Mouse (Mus musculus): ENCODE measurements around the gene Slc7a4. TPM values are rescaled to one million over a fixed set of nuclear protein-coding genes. Genes with fewer than 3 reads are reported as not detected.

Slc7a4 gene
- not detected in 4 replicates for total RNA-seq (2023; ENCODE audit: inconsistent age)

GRCm38 (mm10) chr16:17583064-17583463 is at the start of gene Slc7a4:
Gene Slc7a4 (minus strand): TSS chr16:17583214.

GRCm38 (mm10) chr16:17619198-17620105 is 36.4 kb upstream of the Slc7a4 start, which contains the start of gene Smpd4:
Gene Smpd4 (plus strand): TSS chr16:17619354.

GRCm38 (mm10) chr16:17561751-17562208 is 21.2 kb downstream of the Slc7a4 start, which contains the start of gene P2rx6:
Gene P2rx6 (plus strand): TSS chr16:17561885.

GRCm38 (mm10) chr16:17561128-17561750 is 21.8 kb downstream of the Slc7a4 start, which contains the start of gene Lrrc74b:
Gene Lrrc74b (minus strand): TSS chr16:17561247.

GRCm38 (mm10) chr16:17530640-17531288 is 52.2 kb downstream of the Slc7a4 start, which contains the start of gene Thap7:
Gene Thap7 (minus strand): TSS chr16:17531136.

Other genes starting within 250 kb of the Slc7a4 start
- 64.1 to 68.6 TPM (median 65.6 TPM) in 4 replicates for gene Snap29, start 177.2 kb downstream of the Slc7a4 start, total RNA-seq (2023; ENCODE audit: inconsistent age)
- gene Pi4ka, start 176.9 kb downstream of the Slc7a4 start, total RNA-seq (2023; ENCODE audit: inconsistent age) = 137 to 142 TPM (median 141 TPM) in 4 replicates
- 46.9 to 54.3 TPM (median 51.0 TPM) in 4 replicates for gene Crkl, start 131.2 kb downstream of the Slc7a4 start, total RNA-seq (2023; ENCODE audit: inconsistent age)
- gene Aifm3, start 93.6 kb downstream of the Slc7a4 start, total RNA-seq (2023; ENCODE audit: inconsistent age) = not detected in 4 replicates
- 50.6 to 71.7 TPM (median 61.7 TPM) in 4 replicates for gene Lztr1, start 74.5 kb downstream of the Slc7a4 start, total RNA-seq (2023; ENCODE audit: inconsistent age)
- 28.4 to 40.7 TPM (median 36.0 TPM) in 4 replicates for gene Thap7, start 52.1 kb downstream of the Slc7a4 start, total RNA-seq (2023; ENCODE audit: inconsistent age)
- not detected in 4 replicates for gene Lrrc74b, start 22.0 kb downstream of the Slc7a4 start, total RNA-seq (2023; ENCODE audit: inconsistent age)
- gene P2rx6, start 21.3 kb downstream of the Slc7a4 start, total RNA-seq (2023; ENCODE audit: inconsistent age) = not detected in 4 replicates
- gene Smpd4, start 36.1 kb upstream of the Slc7a4 start, total RNA-seq (2023; ENCODE audit: inconsistent age) = 48.5 to 64.1 TPM (median 53.1 TPM) in 4 replicates
- gene Ccdc74a, start 63.3 kb upstream of the Slc7a4 start, total RNA-seq (2023; ENCODE audit: inconsistent age) = not detected in 4 replicates
- gene Med15, start 149.7 kb upstream of the Slc7a4 start, total RNA-seq (2023; ENCODE audit: inconsistent age) = 126 to 138 TPM (median 127 TPM) in 4 replicates
- gene Klhl22, start 176.4 kb upstream of the Slc7a4 start, total RNA-seq (2023; ENCODE audit: inconsistent age) = 10.9 to 21.7 TPM (median 12.8 TPM) in 4 replicates
- 0.24 to 0.26 TPM (median 0.24 TPM) in 3 of 4 replicates, not detected in the other for gene Scarf2, start 214.1 kb upstream of the Slc7a4 start, total RNA-seq (2023; ENCODE audit: inconsistent age)
- not detected in 4 replicates for gene B830017H08Rik, start 249.9 kb upstream of the Slc7a4 start, total RNA-seq (2023; ENCODE audit: inconsistent age)